Mouse (Mus musculus) hindbrain, embryonic 13.5 days (tissue): ENCODE measurements around the gene Hist1h3i. TPM values are rescaled to one million over a fixed set of nuclear protein-coding genes. Genes with fewer than 3 reads are reported as not detected.
A peak's percentile ranks its signal among the peaks of the same experiment; 100 is the strongest.
"Not testable (repeated sequence)": the region's sequence is repeated elsewhere in the genome, so short reads cannot be mapped to it uniquely, and the experiment has no call there.

Experiments
- ATAC-seq: fragments of 200-750 bp; cut with Nextera tagmentation; 2 replicates; pipeline ENCODE4 v1.8.0; 2017; ENCODE audit warnings: moderate TSS enrichment; ENCODE audit not compliant: low FRiP score
- H3K27ac ChIP-seq: fragments of 300-500 bp; sonication (generic); 2 replicates; pipeline ENCODE4 v1.5.1; 2015; ENCODE audit warnings: inconsistent platforms, mild to moderate bottlenecking, moderate library complexity
- H3K27me3 ChIP-seq: fragments of 300-500 bp; sonication (generic); 2 replicates; pipeline ENCODE4 v1.6.1; 2015; ENCODE audit warnings: mild to moderate bottlenecking, inconsistent platforms
- H3K36me3 ChIP-seq: fragments of 300-500 bp; sonication (generic); 2 replicates; pipeline ENCODE4 v1.6.1; 2015; ENCODE audit warnings: mild to moderate bottlenecking, inconsistent platforms
- H3K4me1 ChIP-seq: fragments of 300-500 bp; sonication (generic); replicated peaks from 2 replicates; pipeline ENCODE4 v1.6.1; 2015; ENCODE audit warnings: inconsistent platforms
- H3K4me2 ChIP-seq: fragments of 300-500 bp; sonication (generic); 2 replicates; pipeline ENCODE4 v1.6.1; 2015; ENCODE audit warnings: inconsistent platforms, mild to moderate bottlenecking, moderate library complexity
- H3K4me3 ChIP-seq: fragments of 300-500 bp; sonication (generic); 2 replicates; pipeline ENCODE4 v1.5.1; 2015; ENCODE audit warnings: mild to moderate bottlenecking, inconsistent platforms
- H3K9ac ChIP-seq: fragments of 300-500 bp; sonication (generic); 2 replicates; pipeline ENCODE4 v1.6.1; 2015; ENCODE audit warnings: mild to moderate bottlenecking, inconsistent platforms
- H3K9me3 ChIP-seq: fragments of 300-500 bp; sonication (generic); 2 replicates; pipeline ENCODE4 v1.6.1; 2016; ENCODE audit warnings: inconsistent platforms
- WGBS: fragments of 180-500 bp; shearing (Covaris S2); methylation state at CpG from one replicate; pipeline ENCODE4 v1.1.7; 2015; 5-methylcytosine and 5-hydroxymethylcytosine counted together
- microRNA-seq: library from miRNA; unstranded; fragments of <30 nt; microRNA quantifications from one replicate; pipeline ENCODE4, GENCODE M21; 2016
- polyA plus RNA-seq: library from polyadenylated mRNA; unstranded; fragments of >200 nt; fragmentation: Nextera tagmentation; extraction: Ambion mirVana; gene quantifications from 2 replicates; pipeline ENCODE4 v1.2.1, GENCODE M21; 2015

Hist1h3i gene
- polyA plus RNA-seq, 1 experiment from 2014 or later: 48.5 TPM

DNA sequence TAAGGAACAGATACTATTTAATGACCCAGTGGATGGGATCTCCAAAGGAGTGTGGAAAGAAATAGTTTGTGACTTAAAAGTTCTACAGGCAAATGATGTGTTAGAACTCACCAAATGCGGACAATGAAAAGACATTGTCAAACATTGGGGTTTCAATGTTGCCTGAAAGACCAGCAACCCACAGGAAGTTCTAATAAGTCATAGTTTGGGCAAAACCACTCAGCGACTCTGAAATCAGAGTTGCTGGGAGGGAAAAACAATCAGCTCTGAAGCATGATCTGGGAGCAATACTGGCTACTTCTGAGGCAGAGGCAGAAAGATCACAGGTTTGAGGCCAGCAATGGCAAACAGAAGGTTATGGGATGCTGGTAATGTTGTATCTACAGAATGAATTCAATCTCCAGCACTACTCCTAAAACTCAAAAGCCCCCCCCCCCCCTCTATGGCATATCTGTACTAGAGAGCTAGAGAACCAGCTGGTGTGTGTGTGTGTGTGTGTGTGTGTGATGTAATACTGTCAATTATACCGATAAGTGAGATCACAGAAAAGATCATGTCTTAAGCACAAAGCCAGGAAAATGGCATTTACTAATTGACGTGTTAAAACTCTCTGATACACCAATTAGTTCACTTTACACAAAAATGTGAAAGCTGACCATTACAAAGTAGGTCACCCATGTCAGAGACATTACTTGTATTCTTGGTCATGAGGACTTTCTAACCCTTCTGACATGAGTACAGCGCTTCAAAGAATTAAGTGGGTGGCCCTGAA, 33.6 kb downstream of the Hist1h3i start:
- Histone ChIP-seq H3K27ac (peak overlapping the region; percentile 93), H3K9ac (peak overlapping the region; percentile 79), H3K4me2 (peak overlapping the region; percentile 84), H3K4me3 (peak overlapping the region; percentile 57), H3K9me3 (no peaks in the 10 kb centered on the region), H3K4me1 (peaks cover 34% of the 10 kb centered on the region), H3K27me3 (no peaks in the 10 kb centered on the region), H3K36me3 (no peaks in the 10 kb centered on the region)
- WGBS: 5% methylated on average over 5 of the region's 5 CpGs
- no peak for ATAC-seq

- no peak for ATAC-seq
- no peaks in the 10 kb centered on the region for H3K36me3 ChIP-seq
- H3K27me3 ChIP-seq: no peaks in the 10 kb centered on the region
- no peak overlapping the region for H3K9ac ChIP-seq
- no peaks in the 10 kb centered on the region for H3K9me3 ChIP-seq
- 98% methylated on average over 1 of the region's 1 CpGs for WGBS
- no peak overlapping the region for H3K4me3 ChIP-seq
- H3K27ac ChIP-seq: no peak overlapping the region
- H3K4me2 ChIP-seq: no peak overlapping the region
- H3K4me1 ChIP-seq: peaks cover 20% of the 10 kb centered on the region
Observed at GRCm38 (mm10) chr13:21745006-21745405, 38.2 kb downstream of the Hist1h3i start.

- H3K9me3 ChIP-seq: not testable (repeated sequence)
Observed at GRCm38 (mm10) chr13:21734906-21735767, 48.0 kb downstream of the Hist1h3i start, which contains the start of gene Hist1h4j. TSS of gene Hist1h4j (plus strand) at chr13:21735064.

DNA sequence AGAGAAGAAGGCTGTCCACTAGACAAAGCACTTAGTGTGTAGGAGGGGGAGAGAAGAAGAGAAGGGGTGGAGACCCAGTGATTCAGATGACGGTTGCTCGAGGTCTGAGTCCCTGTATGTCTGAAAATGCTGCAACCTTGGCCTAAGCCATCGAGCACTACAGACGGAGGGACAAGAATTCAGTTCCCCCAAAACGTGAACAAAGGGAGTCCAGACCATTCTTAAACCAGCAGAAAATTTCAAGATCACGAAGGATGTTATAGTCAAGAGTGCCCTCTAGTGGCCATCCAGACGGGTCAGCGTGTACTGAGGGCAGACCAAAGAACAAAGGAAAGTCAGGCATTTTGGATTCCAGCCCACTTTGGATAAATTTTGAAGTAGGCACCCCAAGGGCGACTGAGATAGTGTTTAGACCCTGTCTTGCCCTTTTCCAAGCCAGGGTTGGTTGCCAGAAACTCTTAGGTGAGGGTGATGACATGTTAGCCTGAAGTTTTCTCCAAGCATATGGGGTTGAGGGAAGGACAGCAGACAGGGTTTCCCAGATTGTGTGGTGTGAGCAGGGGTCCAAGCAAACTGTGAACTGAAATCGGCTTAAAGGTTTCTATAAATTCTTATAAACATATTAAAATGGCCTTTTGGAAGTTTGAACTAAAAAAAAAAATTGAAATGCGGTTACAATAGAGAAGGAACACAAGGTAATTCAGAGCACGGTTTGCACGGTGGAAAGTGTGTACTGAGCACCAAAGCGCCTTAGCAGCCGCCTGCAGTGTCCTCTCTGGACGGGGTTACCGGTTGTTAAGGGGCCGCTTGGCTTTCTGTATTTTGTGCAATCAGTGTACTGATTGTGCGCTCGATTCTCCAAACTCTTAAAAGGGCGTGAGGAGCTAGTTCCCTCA, 48.9 kb downstream of the Hist1h3i start:
- Histone ChIP-seq H3K36me3 (0 out of 2 replicates have a peak, but pooled peaks cover 2% of the 10 kb centered on the region), H3K4me3 (peak overlapping the region; percentile 54), H3K4me1 (peaks cover 16% of the 10 kb centered on the region), H3K9ac (peak overlapping the region; percentile 79), H3K4me2 (peak overlapping the region; percentile 72), H3K9me3 (no peaks in the 10 kb centered on the region), H3K27me3 (no peaks in the 10 kb centered on the region), H3K27ac (peak overlapping the region; percentile 97)
- ATAC-seq: peak; percentile 85
- under 1% methylated on average over 21 of the region's 21 CpGs for WGBS

More at GRCm38 (mm10) chr13:21734906-21735767, 48.0 kb downstream of the Hist1h3i start, which contains the start of gene Hist1h4j:
- peaks cover 16% of the 10 kb centered on the region for H3K4me1 ChIP-seq
- peak; percentile 89 for ATAC-seq
- H3K27ac ChIP-seq: peak within 1 kb of the TSS; percentile 97
- WGBS: under 1% methylated on average over 51 of the region's 56 CpGs
- H3K4me2 ChIP-seq: peak within 1 kb of the TSS; percentile 72
- H3K27me3 ChIP-seq, H3K36me3 ChIP-seq: not testable (repeated sequence)
- peak within 1 kb of the TSS; percentile 54 for H3K4me3 ChIP-seq
- H3K9ac ChIP-seq: peak within 1 kb of the TSS; percentile 79

- Histone ChIP-seq H3K4me1 (peaks cover 16% of the 10 kb centered on the region), H3K9me3 (no peaks in the 10 kb centered on the region), H3K27ac (peak overlapping the region; percentile 97), H3K36me3 (no peaks in the 10 kb centered on the region), H3K4me3 (no peak overlapping the region), H3K9ac (no peak overlapping the region), H3K4me2 (no peak overlapping the region), H3K27me3 (no peaks in the 10 kb centered on the region)
- 65% methylated on average over 5 of the region's 5 CpGs for WGBS
- peak; percentile 19 for ATAC-seq
Observed at GRCm38 (mm10) chr13:21733466-21733865, 49.7 kb downstream of the Hist1h3i start.

Small RNAs within 50 kb of the gene (microRNA-seq; reads per million reads assigned to microRNA genes)
- gene Gm19658 (not detected), gene Gm44346 (not detected), gene Gm44454 (not detected), gene Gm44466 (not detected)

Other genes starting within 250 kb of the Hist1h3i start
- 0.12 and 0.16 TPM in 2 replicates for gene Olfr1366, start 240.6 kb downstream of the Hist1h3i start, polyA plus RNA-seq
- gene Olfr1535, start 223.5 kb downstream of the Hist1h3i start, polyA plus RNA-seq: 0.05 TPM in 2 replicates
- not detected in 2 replicates for gene Olfr1364, start 201.6 kb downstream of the Hist1h3i start, polyA plus RNA-seq
- gene Olfr1362, start 169.3 kb downstream of the Hist1h3i start, polyA plus RNA-seq: not detected in 2 replicates
- gene Olfr11, start 140.9 kb downstream of the Hist1h3i start, polyA plus RNA-seq: 0.05 and 0.08 TPM in 2 replicates
- gene Olfr1361, start 120.0 kb downstream of the Hist1h3i start, polyA plus RNA-seq: not detected in 2 replicates
- gene Olfr1360, start 106.0 kb downstream of the Hist1h3i start, polyA plus RNA-seq: not detected in 2 replicates
- not detected in 2 replicates for gene Olfr1359, start 85.3 kb downstream of the Hist1h3i start, polyA plus RNA-seq
- 1.1 and 1.9 TPM in 2 replicates for gene Hist1h2bl, start 67.2 kb downstream of the Hist1h3i start, polyA plus RNA-seq
- 12.9 and 14.0 TPM in 2 replicates for gene Hist1h2ai, start 66.9 kb downstream of the Hist1h3i start, polyA plus RNA-seq
- gene Hist1h3h, start 65.7 kb downstream of the Hist1h3i start, polyA plus RNA-seq: 5.9 and 6.4 TPM in 2 replicates
- gene Hist1h2bm, start 61.3 kb downstream of the Hist1h3i start, polyA plus RNA-seq: 1.9 and 2.3 TPM in 2 replicates
- 0.39 and 0.84 TPM in 2 replicates for gene Hist1h4j, start 48.3 kb downstream of the Hist1h3i start, polyA plus RNA-seq
- gene Hist1h4k, start 32.9 kb downstream of the Hist1h3i start, polyA plus RNA-seq: 1.6 and 2.7 TPM in 2 replicates
- gene Hist1h2ak, start 29.5 kb downstream of the Hist1h3i start, polyA plus RNA-seq: 10.4 and 11.4 TPM in 2 replicates
- 0.60 and 2.1 TPM in 2 replicates for gene Hist1h2bn, start 29.2 kb downstream of the Hist1h3i start, polyA plus RNA-seq
- gene Hist1h1b, start 2.7 kb downstream of the Hist1h3i start, polyA plus RNA-seq: 5.5 and 7.8 TPM in 2 replicates
- gene Hist1h2an, start 3.8 kb upstream of the Hist1h3i start, polyA plus RNA-seq: 1.8 and 2.8 TPM in 2 replicates
- gene Hist1h2bp, start 4.1 kb upstream of the Hist1h3i start, polyA plus RNA-seq: 0.68 and 0.97 TPM in 2 replicates
- 7.3 and 7.8 TPM in 2 replicates for gene Hist1h2bq, start 26.8 kb upstream of the Hist1h3i start, polyA plus RNA-seq
- not detected in 2 replicates for gene Hist1h2ao, start 27.1 kb upstream of the Hist1h3i start, polyA plus RNA-seq
- gene Hist1h4m, start 28.4 kb upstream of the Hist1h3i start, polyA plus RNA-seq: not detected in 2 replicates
- gene Hist1h4n, start 48.8 kb upstream of the Hist1h3i start, polyA plus RNA-seq: 6.7 and 8.6 TPM in 2 replicates
- 898 and 915 TPM in 2 replicates for gene Hist1h2ap, start 50.1 kb upstream of the Hist1h3i start, polyA plus RNA-seq
- 7.5 and 7.7 TPM in 2 replicates for gene Hist1h2br, start 50.4 kb upstream of the Hist1h3i start, polyA plus RNA-seq
- 16.8 and 19.9 TPM in 2 replicates for gene Zfp184, start 161.7 kb upstream of the Hist1h3i start, polyA plus RNA-seq
- not detected in 2 replicates for gene Pom121l2, start 197.8 kb upstream of the Hist1h3i start, polyA plus RNA-seq
- gene Prss16, start 226.4 kb upstream of the Hist1h3i start, polyA plus RNA-seq: 0.12 and 0.14 TPM in 2 replicates